Mouse (Mus musculus): ENCODE results near the gene 1700007K13Rik. TPM values are rescaled to one million over a fixed set of nuclear protein-coding genes. Genes with fewer than 3 reads are reported as not detected.

1700007K13Rik gene
- total and polyA plus RNA-seq, 3 experiments: not detected

- TF ChIP-seq NRF1 (IDR thresholded peaks at IDR 0.05; ENCODE audit: insufficient read depth, low read depth, low read length, poor library complexity, severe bottlenecking) (no peak), NELFE (IDR thresholded peaks at IDR 0.05; ENCODE audit: low read depth, low read length) (peak; percentile 88), EP300 (IDR thresholded peaks at IDR 0.05; ENCODE audit: low read depth in 1 of 2, low read length in 2 of 2) (no peak)
Observed at GRCm38 (mm10) chr2:28467860-28468485, 1.8 kb upstream of the 1700007K13Rik start, which contains the start of gene Mrps2 (continued).

GRCm38 (mm10) chr2:28464919-28465318, 1.2 kb downstream of the 1700007K13Rik start:
- Histone ChIP-seq H3K4me3 (ENCODE audit: control insufficient read depth in 1 of 2, insufficient read depth in 1 of 2, low read depth in 2 of 2, low read length in 2 of 2) (no peak overlapping the region), H3K9ac (ENCODE audit: control insufficient read depth, low read depth, low read length, poor library complexity, severe bottlenecking) (no peak overlapping the region), H3K9me3 (replicated peaks; ENCODE audit: insufficient read depth, low read length) (no peaks in the 10 kb centered on the region), H3K27me3 (ENCODE audit: control insufficient read depth in 1 of 2, insufficient read depth in 2 of 2, low read length in 2 of 2) (peaks cover 0 to 2% of the 10 kb centered on the region in 2 experiments; a peak in 2 of 4 replicates), H3K27ac (ENCODE audit: control insufficient read depth, low read depth, low read length) (no peak overlapping the region), H3K36me3 (ENCODE audit: control insufficient read depth in 1 of 2, insufficient read depth in 2 of 2, low read length in 2 of 2) (peaks cover 2% of the 10 kb centered on the region in 2 experiments; a peak in 2 of 4 replicates), H3K4me1 (ENCODE audit: control insufficient read depth in 1 of 2, insufficient read depth in 2 of 2, low read length in 2 of 2) (peaks cover 3 to 12% of the 10 kb centered on the region in 2 experiments; a peak in 2 of 4 replicates), H3K79me2 (ENCODE audit: control insufficient read depth, insufficient read depth, low read length, poor library complexity) (peaks cover 12% of the 10 kb centered on the region)
- TF ChIP-seq MAX (IDR thresholded peaks at IDR 0.05; ENCODE audit: low read length) (no peak), MAFK (IDR thresholded peaks at IDR 0.05; ENCODE audit: borderline replicate concordance, low read depth, low read length) (no peak), RAD21 (IDR thresholded peaks at IDR 0.05; ENCODE audit: low read depth, low read length) (no peak), USF2 (IDR thresholded peaks at IDR 0.05; ENCODE audit: borderline replicate concordance in 1 of 2, insufficient read depth in 1 of 2, low read depth in 1 of 2, low read length in 2 of 2) (no peak), SMC3 (IDR thresholded peaks at IDR 0.05; ENCODE audit: low read depth, low read length) (no peak), CHD1 (IDR thresholded peaks at IDR 0.05; ENCODE audit: low read depth, low read length) (no peak), ETS1 (IDR thresholded peaks at IDR 0.05; ENCODE audit: low read depth, low read length) (no peak)
- DNase-seq (ENCODE audit: low read depth, low spot score): no peak

DNA sequence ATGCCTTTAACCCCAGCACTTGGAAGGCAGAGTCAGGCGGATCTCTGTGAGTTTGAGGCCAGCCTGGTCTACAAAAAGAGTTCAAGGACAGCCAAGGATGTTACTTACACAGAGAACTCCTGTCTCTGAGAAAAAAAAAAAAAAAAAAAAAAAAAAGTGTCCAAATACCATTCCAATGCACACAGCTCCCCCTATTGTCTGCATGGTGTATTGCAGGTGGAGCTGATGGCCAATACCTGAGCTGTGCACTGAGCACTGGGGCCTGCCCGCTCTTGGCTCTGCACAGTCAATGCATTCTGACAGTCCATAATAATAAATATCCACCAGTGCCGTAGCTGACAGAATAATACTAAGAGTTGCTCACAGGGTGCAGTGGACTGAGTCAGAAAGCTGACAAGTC, 2.2 kb downstream of the 1700007K13Rik start:
- Histone ChIP-seq H3K4me1 (ENCODE audit: control insufficient read depth in 1 of 2, insufficient read depth in 2 of 2, low read length in 2 of 2) (peaks cover 3 to 9% of the 10 kb centered on the region in 2 experiments; a peak in 2 of 4 replicates), H3K27ac (ENCODE audit: control insufficient read depth, low read depth, low read length) (no peak overlapping the region), H3K9ac (ENCODE audit: control insufficient read depth, low read depth, low read length, poor library complexity, severe bottlenecking) (no peak overlapping the region), H3K4me3 (ENCODE audit: control insufficient read depth in 1 of 2, insufficient read depth in 1 of 2, low read depth in 2 of 2, low read length in 2 of 2) (no peak overlapping the region), H3K79me2 (ENCODE audit: control insufficient read depth, insufficient read depth, low read length, poor library complexity) (peaks cover 10% of the 10 kb centered on the region), H3K9me3 (replicated peaks; ENCODE audit: insufficient read depth, low read length) (no peaks in the 10 kb centered on the region), H3K36me3 (ENCODE audit: control insufficient read depth in 1 of 2, insufficient read depth in 2 of 2, low read length in 2 of 2) (peaks cover 0 to 2% of the 10 kb centered on the region in 2 experiments; a peak in 2 of 4 replicates), H3K27me3 (ENCODE audit: control insufficient read depth in 1 of 2, insufficient read depth in 2 of 2, low read length in 2 of 2) (peaks cover 0 to 2% of the 10 kb centered on the region in 2 experiments; a peak in 2 of 4 replicates)
- TF ChIP-seq USF1 (IDR thresholded peaks at IDR 0.05; ENCODE audit: low read depth, low read length) (no peak), CTCF (IDR thresholded peaks at IDR 0.05 in 2 of 3, conservative IDR thresholded peaks at IDR 0.05 in 1 of 3; ENCODE audit: control insufficient read depth in 1 of 3, insufficient read depth in 1 of 3, low read depth in 2 of 3, low read length in 3 of 3, poor library complexity in 1 of 3, severe bottlenecking in 1 of 3) (peak; percentile 63 to 86 (median 79)), HCFC1 (IDR thresholded peaks at IDR 0.05; ENCODE audit: low read depth, low read length) (0 out of 2 replicates have a peak, but pooled peaks have one; percentile 19), ZC3H11A (IDR thresholded peaks at IDR 0.05; ENCODE audit: low read depth, low read length) (peak; percentile 34; the same call in 1 of the 2 replicates), ZKSCAN1 (IDR thresholded peaks at IDR 0.05; ENCODE audit: low read depth, low read length) (peak; percentile 80; the same call in 1 of the 2 replicates), MYB (IDR thresholded peaks at IDR 0.05; ENCODE audit: low read depth, low read length) (no peak), CHD2 (IDR thresholded peaks at IDR 0.05; ENCODE audit: low read length) (no peak), ZNF384 (IDR thresholded peaks at IDR 0.05; ENCODE audit: low read depth, low read length) (peak; percentile 100), MYC (IDR thresholded peaks at IDR 0.05; ENCODE audit: low read depth, low read length) (peak; percentile 35; the same call in 1 of the 2 replicates), RAD21 (IDR thresholded peaks at IDR 0.05; ENCODE audit: low read depth, low read length) (peak; percentile 67), SMC3 (IDR thresholded peaks at IDR 0.05; ENCODE audit: low read depth, low read length) (peak; percentile 40), NRF1 (IDR thresholded peaks at IDR 0.05; ENCODE audit: insufficient read depth, low read depth, low read length, poor library complexity, severe bottlenecking) (no peak)
- DNase-seq (ENCODE audit: low read depth, low spot score): peak; percentile 80

Measured in MEL (cell line).